Mouse (Mus musculus) urinary bladder, postnatal 0 days (tissue): ENCODE measurements around the gene Prkar1a. TPM values are rescaled to one million over a fixed set of nuclear protein-coding genes. Genes with fewer than 3 reads are reported as not detected.

Experiments
- polyA plus RNA-seq: library from polyadenylated mRNA; unstranded; fragments of >200 nt; fragmentation: Nextera tagmentation; extraction: Ambion mirVana; gene quantifications from 2 replicates; pipeline ENCODE4 v1.2.1, GENCODE M21; 2015

The Prkar1a gene
- polyA plus RNA-seq = 218 and 254 TPM in 2 replicates

GRCm38 (mm10) chr11:109649206-109649605 lies at the start of gene Prkar1a:
Gene Prkar1a, plus strand, starts transcription at chr11:109649405.

GRCm38 (mm10) chr11:109611303-109612149 lies 37.7 kb upstream of the Prkar1a start, which contains the start of gene Wipi1:
Gene Wipi1, minus strand, starts transcription at chr11:109611967.

Other genes with a start within 250 kb of the Prkar1a start
- gene 9930022D16Rik, start 235.5 kb upstream of the Prkar1a start, polyA plus RNA-seq = not detected in 2 replicates
- gene Amz2, start 223.5 kb upstream of the Prkar1a start, polyA plus RNA-seq = 22.4 and 26.7 TPM in 2 replicates
- gene Arsg, start 176.0 kb upstream of the Prkar1a start, polyA plus RNA-seq = 3.6 and 4.2 TPM in 2 replicates
- gene Slc16a6, start 175.8 kb upstream of the Prkar1a start, polyA plus RNA-seq = 5.0 and 6.4 TPM in 2 replicates
- gene Wipi1, start 37.4 kb upstream of the Prkar1a start, polyA plus RNA-seq = 59.9 and 66.1 TPM in 2 replicates
- gene Fam20a, start 72.9 kb downstream of the Prkar1a start, polyA plus RNA-seq = 4.2 and 9.1 TPM in 2 replicates
- not detected in 2 replicates for gene 1700012B07Rik, start 178.6 kb downstream of the Prkar1a start, polyA plus RNA-seq